Mouse (Mus musculus): ENCODE data around the gene Itgb4. TPM values are rescaled to one million over a fixed set of nuclear protein-coding genes. Genes with fewer than 3 reads are reported as not detected.
"Not testable (repeated sequence)": the region's sequence is repeated elsewhere in the genome, so short reads cannot be mapped to it uniquely, and the experiment has no call there.

Gene Itgb4
- polyA plus RNA-seq, 1 experiment from 2014 or later = 5.5 TPM

- H3K27ac ChIP-seq (ENCODE audit: low read depth); ATAC-seq (replicated peaks; ENCODE audit: low FRiP score, low TSS enrichment, low read depth); H3K27me3 ChIP-seq (replicated peaks; ENCODE audit: control insufficient read depth, insufficient read depth, low read length); H3K4me3 ChIP-seq (ENCODE audit: low read depth, low read length); H3K9ac ChIP-seq (ENCODE audit: low read length); H3K4me1 ChIP-seq (replicated peaks; ENCODE audit: control insufficient read depth, insufficient read depth, low read length); H3K4me2 ChIP-seq (ENCODE audit: low read length); H3K9me3 ChIP-seq (ENCODE audit: control insufficient read depth, low read length); DNase-seq (ENCODE audit: low spot score): not testable (repeated sequence)
- peaks cover 20% of the 10 kb centered on the region for H3K36me3 ChIP-seq (ENCODE audit: control insufficient read depth, insufficient read depth, low read length)
- 90% methylated on average over 4 of the region's 4 CpGs for whole genome bisulfite sequencing
Measured at GRCm38 (mm10) chr11:116018867-116019266, 44.4 kb downstream of the Itgb4 start.

GRCm38 (mm10) chr11:116019360-116019791 is 44.9 kb downstream of the Itgb4 start:
- Histone ChIP-seq H3K9me3 (ENCODE audit: control insufficient read depth, low read length) (no peaks in the 10 kb centered on the region), H3K27ac (ENCODE audit: low read depth) (no peak overlapping the region), H3K4me1 (replicated peaks; ENCODE audit: control insufficient read depth, insufficient read depth, low read length) (0 out of 2 replicates have a peak, but pooled peaks cover 5% of the 10 kb centered on the region), H3K36me3 (ENCODE audit: control insufficient read depth, insufficient read depth, low read length) (peaks cover 20% of the 10 kb centered on the region), H3K4me3 (ENCODE audit: low read depth, low read length) (no peak overlapping the region), H3K27me3 (replicated peaks; ENCODE audit: control insufficient read depth, insufficient read depth, low read length) (no peaks in the 10 kb centered on the region), H3K9ac (ENCODE audit: low read length) (no peak overlapping the region), H3K4me2 (ENCODE audit: low read length) (no peak overlapping the region)
- ATAC-seq (replicated peaks; ENCODE audit: low FRiP score, low TSS enrichment, low read depth) (no peak), DNase-seq (ENCODE audit: low spot score) (peak; percentile 65)
- WGBS = 52% methylated on average over 1 of the region's 1 CpGs

GRCm38 (mm10) chr11:116019976-116020411 is 45.5 kb downstream of the Itgb4 start:
- peak; percentile 81 for DNase-seq (ENCODE audit: low spot score)
- Histone ChIP-seq H3K9ac (ENCODE audit: low read length) (no peak overlapping the region), H3K27ac (ENCODE audit: low read depth) (no peak overlapping the region), H3K4me1 (replicated peaks; ENCODE audit: control insufficient read depth, insufficient read depth, low read length) (peaks cover 5% of the 10 kb centered on the region; the same call in 1 of the 2 replicates), H3K36me3 (ENCODE audit: control insufficient read depth, insufficient read depth, low read length) (peaks cover 20% of the 10 kb centered on the region), H3K9me3 (ENCODE audit: control insufficient read depth, low read length) (no peaks in the 10 kb centered on the region), H3K4me3 (ENCODE audit: low read depth, low read length) (no peak overlapping the region), H3K4me2 (ENCODE audit: low read length) (no peak overlapping the region), H3K27me3 (replicated peaks; ENCODE audit: control insufficient read depth, insufficient read depth, low read length) (no peaks in the 10 kb centered on the region)
- WGBS = 80% methylated on average over 2 of the region's 2 CpGs
- no peak for ATAC-seq (replicated peaks; ENCODE audit: low FRiP score, low TSS enrichment, low read depth)

- Histone ChIP-seq H3K27ac (ENCODE audit: low read depth) (no peak overlapping the region), H3K27me3 (replicated peaks; ENCODE audit: control insufficient read depth, insufficient read depth, low read length) (no peaks in the 10 kb centered on the region), H3K4me2 (ENCODE audit: low read length) (no peak overlapping the region), H3K4me3 (ENCODE audit: low read depth, low read length) (no peak overlapping the region), H3K9me3 (ENCODE audit: control insufficient read depth, low read length) (no peaks in the 10 kb centered on the region), H3K9ac (ENCODE audit: low read length) (no peak overlapping the region), H3K4me1 (replicated peaks; ENCODE audit: control insufficient read depth, insufficient read depth, low read length) (peaks cover 5% of the 10 kb centered on the region; the same call in 1 of the 2 replicates), H3K36me3 (ENCODE audit: control insufficient read depth, insufficient read depth, low read length) (peaks cover 20% of the 10 kb centered on the region)
- WGBS = 51% methylated on average over 1 of the region's 1 CpGs
- ATAC-seq (replicated peaks; ENCODE audit: low FRiP score, low TSS enrichment, low read depth) = no peak
- peak; percentile 71 for DNase-seq (ENCODE audit: low spot score)
Measured at GRCm38 (mm10) chr11:116020519-116020922, 46.0 kb downstream of the Itgb4 start.

GRCm38 (mm10) chr11:116021328-116022220 is 47.1 kb downstream of the Itgb4 start:
- peak overlapping the region; percentile 71 for H3K4me2 ChIP-seq (ENCODE audit: low read length)
- no peaks in the 10 kb centered on the region for H3K9me3 ChIP-seq (ENCODE audit: control insufficient read depth, low read length)
- H3K27ac ChIP-seq (ENCODE audit: low read depth) = no peak overlapping the region
- peaks cover 5% of the 10 kb centered on the region; the same call in 1 of the 2 replicates for H3K4me1 ChIP-seq (replicated peaks; ENCODE audit: control insufficient read depth, insufficient read depth, low read length)
- no peak for ATAC-seq (replicated peaks; ENCODE audit: low FRiP score, low TSS enrichment, low read depth)
- 72% methylated on average over 6 of the region's 6 CpGs for WGBS
- peak overlapping the region; percentile 42 for H3K4me3 ChIP-seq (ENCODE audit: low read depth, low read length)
- H3K36me3 ChIP-seq (ENCODE audit: control insufficient read depth, insufficient read depth, low read length) = peaks cover 20% of the 10 kb centered on the region
- no peak overlapping the region for H3K9ac ChIP-seq (ENCODE audit: low read length)
- peak; percentile 67 for DNase-seq (ENCODE audit: low spot score)
- no peaks in the 10 kb centered on the region for H3K27me3 ChIP-seq (replicated peaks; ENCODE audit: control insufficient read depth, insufficient read depth, low read length)

GRCm38 (mm10) chr11:116022256-116022780 is 47.8 kb downstream of the Itgb4 start:
- peak overlapping the region; percentile 48 for H3K9ac ChIP-seq (ENCODE audit: low read length)
- no peak for ATAC-seq (replicated peaks; ENCODE audit: low FRiP score, low TSS enrichment, low read depth)
- no peak overlapping the region for H3K27ac ChIP-seq (ENCODE audit: low read depth)
- peak overlapping the region; percentile 71 for H3K4me2 ChIP-seq (ENCODE audit: low read length)
- no peak for DNase-seq (ENCODE audit: low spot score)
- H3K27me3 ChIP-seq (replicated peaks; ENCODE audit: control insufficient read depth, insufficient read depth, low read length) = no peaks in the 10 kb centered on the region
- peaks cover 20% of the 10 kb centered on the region for H3K36me3 ChIP-seq (ENCODE audit: control insufficient read depth, insufficient read depth, low read length)
- 60% methylated on average over 4 of the region's 4 CpGs for WGBS
- peaks cover 5% of the 10 kb centered on the region; the same call in 1 of the 2 replicates for H3K4me1 ChIP-seq (replicated peaks; ENCODE audit: control insufficient read depth, insufficient read depth, low read length)
- H3K9me3 ChIP-seq (ENCODE audit: control insufficient read depth, low read length) = no peaks in the 10 kb centered on the region
- H3K4me3 ChIP-seq (ENCODE audit: low read depth, low read length) = peak overlapping the region; percentile 42

- not testable (repeated sequence) for H3K4me1 ChIP-seq (replicated peaks; ENCODE audit: control insufficient read depth, insufficient read depth, low read length); H3K27me3 ChIP-seq (replicated peaks; ENCODE audit: control insufficient read depth, insufficient read depth, low read length); H3K9me3 ChIP-seq (ENCODE audit: control insufficient read depth, low read length); ATAC-seq (replicated peaks; ENCODE audit: low FRiP score, low TSS enrichment, low read depth)
- Histone ChIP-seq H3K9ac (ENCODE audit: low read length) (peak overlapping the region; percentile 100), H3K36me3 (ENCODE audit: control insufficient read depth, insufficient read depth, low read length) (peaks cover 20% of the 10 kb centered on the region), H3K4me2 (ENCODE audit: low read length) (peak overlapping the region; percentile 71), H3K4me3 (ENCODE audit: low read depth, low read length) (peak overlapping the region; percentile 93), H3K27ac (ENCODE audit: low read depth) (peak overlapping the region; percentile 99)
- DNase-seq (ENCODE audit: low spot score) = peak; percentile 72
- WGBS = 4% methylated on average over 18 of the region's 18 CpGs
Measured at GRCm38 (mm10) chr11:116023074-116023770, 48.7 kb downstream of the Itgb4 start.

GRCm38 (mm10) chr11:116023771-116024355 is 49.4 kb downstream of the Itgb4 start:
- Histone ChIP-seq H3K9me3 (ENCODE audit: control insufficient read depth, low read length) (no peaks in the 10 kb centered on the region), H3K4me2 (ENCODE audit: low read length) (peak overlapping the region; percentile 46), H3K27ac (ENCODE audit: low read depth) (peak overlapping the region; percentile 99), H3K4me1 (replicated peaks; ENCODE audit: control insufficient read depth, insufficient read depth, low read length) (peaks cover 5% of the 10 kb centered on the region; the same call in 1 of the 2 replicates), H3K4me3 (ENCODE audit: low read depth, low read length) (peak overlapping the region; percentile 93), H3K9ac (ENCODE audit: low read length) (peak overlapping the region; percentile 100), H3K36me3 (ENCODE audit: control insufficient read depth, insufficient read depth, low read length) (peaks cover 20% of the 10 kb centered on the region), H3K27me3 (replicated peaks; ENCODE audit: control insufficient read depth, insufficient read depth, low read length) (no peaks in the 10 kb centered on the region)
- ATAC-seq (replicated peaks; ENCODE audit: low FRiP score, low TSS enrichment, low read depth) (peak; percentile 59), DNase-seq (ENCODE audit: low spot score) (peak; percentile 91)
- WGBS = under 1% methylated on average over 54 of the region's 57 CpGs

Measured in intestine, embryonic 14.5 days (tissue).